Comparison of ENCODE assay signal across 8 mouse cellular contexts in the genomic region with DNA sequence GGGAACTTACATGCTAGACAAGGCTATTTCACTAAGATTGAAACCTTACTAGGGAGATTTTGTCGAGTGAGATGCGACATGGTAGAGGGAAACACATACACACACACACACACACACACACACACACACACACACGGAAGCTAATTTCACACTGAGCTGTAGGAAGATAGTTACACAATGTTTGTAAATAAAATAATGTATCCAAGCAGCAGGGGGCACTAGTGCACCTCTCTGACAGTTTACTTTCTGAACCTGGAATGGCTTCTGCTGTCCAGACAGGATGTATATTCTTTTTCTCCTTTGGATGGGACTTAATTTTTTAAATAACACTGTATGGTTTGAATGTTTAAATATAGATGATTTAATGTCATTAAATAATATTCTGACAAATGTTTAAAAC. TPM values are rescaled to one million over a fixed set of nuclear protein-coding genes. Genes with fewer than 3 reads are reported as not detected.
A peak's percentile ranks its signal among the peaks of the same experiment; 100 is the strongest.
DNase-seq lines count a peak whose midpoint lies in the region; ATAC-seq and TF ChIP-seq lines count a peak whose summit lies in the region.

No protein-coding gene starts in this region.

- TF ChIP-seq POLR2A in MEL (IDR thresholded peaks at IDR 0.05; ENCODE audit: control insufficient read depth in 1 of 2, insufficient read depth in 1 of 2, low read depth in 1 of 2, low read length in 2 of 2, poor library complexity in 1 of 2), result no peak

- no peak for TF ChIP-seq EP300 in MEL (IDR thresholded peaks at IDR 0.05; ENCODE audit: low read depth in 1 of 2, low read length in 2 of 2)

- no peaks in the 10 kb centered on the region for H3K79me2 ChIP-seq in MEL (ENCODE audit: control insufficient read depth, insufficient read depth, low read length, poor library complexity)

- TF ChIP-seq CTCF in MEL (IDR thresholded peaks at IDR 0.05 in 2 of 3, conservative IDR thresholded peaks at IDR 0.05 in 1 of 3; ENCODE audit: control insufficient read depth in 1 of 3, insufficient read depth in 1 of 3, low read depth in 2 of 3, low read length in 3 of 3, poor library complexity in 1 of 3, severe bottlenecking in 1 of 3), result peak; percentile 41 to 82 (median 45)

- H3K4me3 ChIP-seq in hindbrain, embryonic 11.5 days (ENCODE audit: low read depth, low read length), result no peak overlapping the region
- no peak overlapping the region for H3K4me3 ChIP-seq in hindbrain, embryonic 10.5 days
- no peak overlapping the region for H3K4me3 ChIP-seq in MEL (ENCODE audit: control insufficient read depth in 1 of 2, insufficient read depth in 1 of 2, low read depth in 2 of 2, low read length in 2 of 2)
- no peak overlapping the region for H3K4me3 ChIP-seq in midbrain, embryonic 15.5 days

- H3K36me3 ChIP-seq in hindbrain, embryonic 11.5 days (ENCODE audit: control insufficient read depth, insufficient read depth, low read length), result no peaks in the 10 kb centered on the region
- H3K36me3 ChIP-seq in hindbrain, embryonic 10.5 days, result no peaks in the 10 kb centered on the region
- H3K36me3 ChIP-seq in MEL (ENCODE audit: control insufficient read depth in 1 of 2, insufficient read depth in 2 of 2, low read length in 2 of 2), result no peaks in the 10 kb centered on the region
- no peaks in the 10 kb centered on the region for H3K36me3 ChIP-seq in midbrain, embryonic 15.5 days (replicated peaks)

- H3K4me1 ChIP-seq in hindbrain, embryonic 11.5 days (replicated peaks; ENCODE audit: control insufficient read depth, insufficient read depth, low read length), result no peaks in the 10 kb centered on the region
- no peaks in the 10 kb centered on the region for H3K4me1 ChIP-seq in hindbrain, embryonic 10.5 days (replicated peaks)
- no peaks in the 10 kb centered on the region for H3K4me1 ChIP-seq in MEL (ENCODE audit: control insufficient read depth in 1 of 2, insufficient read depth in 2 of 2, low read length in 2 of 2)
- H3K4me1 ChIP-seq in midbrain, embryonic 15.5 days, result no peaks in the 10 kb centered on the region

- H3K4me2 ChIP-seq in hindbrain, embryonic 11.5 days (replicated peaks; ENCODE audit: low read depth, low read length), result no peak overlapping the region
- H3K4me2 ChIP-seq in midbrain, embryonic 15.5 days, result no peak overlapping the region

- no peak overlapping the region for H3K27ac ChIP-seq in hindbrain, embryonic 11.5 days (ENCODE audit: low read depth, low read length)
- H3K27ac ChIP-seq in hindbrain, embryonic 10.5 days, result no peak overlapping the region
- no peak overlapping the region for H3K27ac ChIP-seq in MEL (ENCODE audit: control insufficient read depth, low read depth, low read length)
- no peak overlapping the region for H3K27ac ChIP-seq in midbrain, embryonic 15.5 days

- no peak overlapping the region for H3K9ac ChIP-seq in hindbrain, embryonic 11.5 days (ENCODE audit: low read depth, low read length)
- H3K9ac ChIP-seq in MEL (ENCODE audit: control insufficient read depth, low read depth, low read length, poor library complexity, severe bottlenecking), result no peak overlapping the region
- H3K9ac ChIP-seq in midbrain, embryonic 15.5 days, result no peak overlapping the region

- no peaks in the 10 kb centered on the region for H3K9me3 ChIP-seq in hindbrain, embryonic 11.5 days (ENCODE audit: control insufficient read depth, low read length)
- H3K9me3 ChIP-seq in hindbrain, embryonic 10.5 days, result 0 out of 2 replicates have a peak, but pooled peaks cover 2% of the 10 kb centered on the region
- H3K9me3 ChIP-seq in MEL (replicated peaks; ENCODE audit: insufficient read depth, low read length), result no peaks in the 10 kb centered on the region
- H3K9me3 ChIP-seq in midbrain, embryonic 15.5 days, result no peaks in the 10 kb centered on the region

- ATAC-seq in hindbrain, embryonic 11.5 days (ENCODE audit: low FRiP score), result peak; percentile 33; the same call in 1 of the 2 replicates
- peak; percentile 99 for ATAC-seq in granulocyte monocyte progenitor cell, adult 5-6 weeks (replicated peaks; ENCODE audit: poor library complexity, severe bottlenecking)
- ATAC-seq in midbrain, embryonic 15.5 days (replicated peaks), result 0 out of 2 replicates have a peak, but pooled peaks have one; percentile 58
- no peak for ATAC-seq in erythroid progenitor cell, adult 5-6 weeks (replicated peaks; ENCODE audit: low FRiP score, poor library complexity, severe bottlenecking)

- no peaks in the 10 kb centered on the region for H3K27me3 ChIP-seq in hindbrain, embryonic 11.5 days (ENCODE audit: control insufficient read depth, insufficient read depth, low read length)
- H3K27me3 ChIP-seq in hindbrain, embryonic 10.5 days (ENCODE audit: insufficient read depth, poor library complexity, severe bottlenecking), result no peaks in the 10 kb centered on the region
- H3K27me3 ChIP-seq in MEL (ENCODE audit: control insufficient read depth in 1 of 2, insufficient read depth in 2 of 2, low read length in 2 of 2), result no peaks in the 10 kb centered on the region
- no peaks in the 10 kb centered on the region for H3K27me3 ChIP-seq in midbrain, embryonic 15.5 days (replicated peaks)

- peak; percentile 94 for TF ChIP-seq RAD21 in MEL (IDR thresholded peaks at IDR 0.05; ENCODE audit: low read depth, low read length)

- peak; percentile 72 for DNase-seq in hindbrain, embryonic 11.5 days (ENCODE audit: low spot score)
- DNase-seq in hindbrain, embryonic 10.5 days (ENCODE audit: low spot score), result no peak
- peak; percentile 74 for DNase-seq in MEL (ENCODE audit: low read depth, low spot score)
- DNase-seq in cerebellum, adult 9-10 months, result peak; percentile 47
- peak; percentile 46 for DNase-seq in layer of hippocampus, adult 9-11 months

- WGBS in hindbrain, embryonic 11.5 days, result 73% methylated on average over 3 of the region's 3 CpGs
- 67% methylated on average over 3 of the region's 3 CpGs for WGBS in hindbrain, embryonic 10.5 days
- WGBS in midbrain, embryonic 15.5 days, result 63% methylated on average over 3 of the region's 3 CpGs

TF ChIP-seq in MEL, 35 proteins besides CTCF, POLR2A, EP300 and RAD21:
- TF ChIP-seq TCF12 (IDR thresholded peaks at IDR 0.05; ENCODE audit: low read depth, low read length) (no peak), USF1 (IDR thresholded peaks at IDR 0.05; ENCODE audit: low read depth, low read length) (no peak), SIN3A (IDR thresholded peaks at IDR 0.05; ENCODE audit: low read length) (no peak), MXI1 (IDR thresholded peaks at IDR 0.05; ENCODE audit: low read depth, low read length) (no peak), CHD1 (IDR thresholded peaks at IDR 0.05; ENCODE audit: low read depth, low read length) (no peak), SMC3 (IDR thresholded peaks at IDR 0.05; ENCODE audit: low read depth, low read length) (peak; percentile 95), ZC3H11A (IDR thresholded peaks at IDR 0.05; ENCODE audit: low read depth, low read length) (peak; percentile 94)

RNA-seq across cellular contexts. Expression of gene Rnf180, which starts 27.9 kb away (rescaled TPM):
- polyA plus RNA-seq in hindbrain, embryonic 11.5 days (2014; fragmentation: Nextera tagmentation; extraction: Ambion mirVana), result 10.1 and 11.3 TPM in 2 replicates
- polyA plus RNA-seq in hindbrain, embryonic 10.5 days (2016; fragmentation: Nextera tagmentation; extraction: Ambion mirVana), result 6.0 and 8.9 TPM in 2 replicates
- 0.23 and 0.46 TPM in 2 replicates for total RNA-seq in MEL (2012; rRNA removed)
- polyA plus RNA-seq in MEL (2012; ENCODE audit: insufficient read depth in 1 of 2, insufficient read length in 2 of 2, low read depth in 1 of 2, low replicate concordance in 2 of 2, missing spikeins in 1 of 2), result under 1 TPM in 1 of 2 experiments, not detected in 1; 0.84 TPM
- 2.7 and 3.7 TPM in 2 replicates for total RNA-seq in granulocyte monocyte progenitor cell, adult 5-6 weeks (2014; fragmentation: Nextera tagmentation)
- 1.3 and 2.9 TPM in 2 replicates for total RNA-seq in granulocyte monocyte progenitor cell, adult 5-6 weeks (2017)
- polyA plus RNA-seq in midbrain, embryonic 15.5 days (2015; fragmentation: Nextera tagmentation; extraction: Ambion mirVana), result 34.3 and 35.6 TPM in 2 replicates
- 1.3 TPM in 1 of 2 replicates, not detected in the other for total RNA-seq in erythroid progenitor cell, adult 5-6 weeks (2015; ENCODE audit: low replicate concordance)
- total RNA-seq in erythroid progenitor cell, adult 5-6 weeks (2017; ENCODE audit: low replicate concordance), result 0.13 TPM in 1 of 2 replicates, not detected in the other
